Mouse (Mus musculus) forebrain, embryonic 11.5 days (tissue): ENCODE data around the gene Fbxo27. TPM values are rescaled to one million over a fixed set of nuclear protein-coding genes. Genes with fewer than 3 reads are reported as not detected.
A peak's percentile ranks its signal among the peaks of the same experiment; 100 is the strongest.

Source experiments
- ATAC-seq: fragments of 200-750 bp; cut with Nextera tagmentation; replicated peaks from 2 replicates; pipeline ENCODE4 v1.8.0; 2017; ENCODE audit warnings: moderate TSS enrichment; ENCODE audit not compliant: low FRiP score
- DNase-seq: peaks from one replicate; pipeline ENCODE4 v3.0.0-alpha.2; 2017; ENCODE audit warnings: low spot score
- H3K27ac ChIP-seq: fragments of 300-500 bp; sonication (generic); 2 replicates; pipeline ENCODE4 v1.5.1; 2014; ENCODE audit warnings: low read depth, low read length
- H3K27me3 ChIP-seq: fragments of 300-500 bp; sonication (generic); 2 replicates; pipeline ENCODE4 v1.6.1; 2014; ENCODE audit warnings: mild to moderate bottlenecking, low read length, mixed read lengths; ENCODE audit not compliant: control insufficient read depth, insufficient read depth
- H3K36me3 ChIP-seq: fragments of 300-500 bp; sonication (generic); 2 replicates; pipeline ENCODE4 v1.6.1; 2014; ENCODE audit warnings: mild to moderate bottlenecking, low read length, moderate library complexity, mixed read lengths; ENCODE audit not compliant: control insufficient read depth, insufficient read depth
- H3K4me1 ChIP-seq: fragments of 300-500 bp; sonication (generic); replicated peaks from 2 replicates; pipeline ENCODE4 v1.6.1; 2014; ENCODE audit warnings: low read length, mixed read lengths; ENCODE audit not compliant: control insufficient read depth, insufficient read depth
- H3K4me2 ChIP-seq: fragments of 300-500 bp; sonication (generic); 2 replicates; pipeline ENCODE4 v1.6.1; 2014; ENCODE audit warnings: low read depth, mild to moderate bottlenecking, low read length, moderate library complexity, mixed read lengths; ENCODE audit not compliant: severe bottlenecking
- H3K4me3 ChIP-seq: fragments of 300-500 bp; sonication (generic); 2 replicates; pipeline ENCODE4 v1.5.1; 2014; ENCODE audit warnings: low read depth, low read length
- H3K9ac ChIP-seq: fragments of 300-500 bp; sonication (generic); 2 replicates; pipeline ENCODE4 v1.6.1; 2014; ENCODE audit warnings: low read length
- H3K9me3 ChIP-seq: fragments of 300-500 bp; sonication (generic); 2 replicates; pipeline ENCODE4 v1.6.1; 2016; ENCODE audit warnings: low read length, mixed read lengths; ENCODE audit not compliant: control insufficient read depth
- WGBS: fragments of 180-500 bp; shearing (Covaris S2); extraction: QIAGEN DNeasy Blood & Tissue Kit; methylation state at CpG from one replicate; pipeline ENCODE4 v1.1.7; 2014; 5-methylcytosine and 5-hydroxymethylcytosine counted together
- polyA plus RNA-seq: library from polyadenylated mRNA; unstranded; fragments of >200 nt; fragmentation: Nextera tagmentation; extraction: Ambion mirVana; gene quantifications from 2 replicates; pipeline ENCODE4 v1.2.1, GENCODE M21; 2014

Gene Fbxo27
- polyA plus RNA-seq, 1 experiment from 2014 or later: 4.3 TPM

DNA sequence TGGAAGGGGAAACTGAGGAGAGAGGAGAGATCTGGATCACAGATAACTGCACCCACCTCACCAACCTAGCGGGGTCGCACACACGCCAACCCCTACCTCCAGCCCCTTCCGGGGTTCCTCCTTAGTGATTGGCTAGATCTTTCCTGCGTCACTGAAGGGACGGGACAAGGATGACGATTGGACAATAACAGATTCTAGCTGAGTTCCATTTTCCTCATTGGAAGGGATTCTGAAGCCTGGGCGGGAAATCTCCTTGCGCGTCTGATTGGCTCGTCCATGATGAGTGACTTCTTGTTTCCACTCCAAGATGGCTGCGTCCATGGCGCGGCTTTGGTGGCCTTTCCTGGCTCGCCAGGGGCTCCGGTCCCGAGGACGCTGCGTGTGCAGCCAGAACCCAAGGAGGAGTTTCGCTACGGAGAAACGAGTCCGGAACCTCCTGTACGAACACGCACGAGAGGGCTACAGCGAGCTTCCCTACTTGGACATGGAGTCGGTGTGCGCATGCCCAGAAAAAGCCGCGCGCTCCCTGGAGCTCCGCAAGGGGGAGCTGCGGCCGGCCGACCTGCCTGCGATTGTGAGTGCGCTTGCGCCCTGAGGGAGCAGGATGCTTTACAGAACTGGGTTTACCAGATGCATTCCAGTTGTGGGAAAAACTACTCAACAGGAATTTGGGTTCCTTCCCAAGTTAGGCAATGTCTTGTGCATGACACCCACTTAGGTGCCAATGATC lies 49.2 kb downstream of the Fbxo27 start, which contains the start of the genes Mrps12 and Sars2:
Gene Mrps12, minus strand, starts transcription at position 112 of the 730 bp plus-strand sequence.
Gene Sars2, plus strand, starts transcription at position 284 of the 730 bp plus-strand sequence.
- Histone ChIP-seq H3K9me3 (no peaks in the 10 kb centered on the region), H3K4me3 (peak within 1 kb of the TSS; percentile 58), H3K27ac (no peak within 1 kb of the TSS), H3K9ac (peak within 1 kb of the TSS; percentile 71), H3K27me3 (no peaks in the 10 kb centered on the region), H3K36me3 (no peaks in the 10 kb centered on the region; the same call in 1 of the 2 replicates), H3K4me2 (peak within 1 kb of the TSS; percentile 60), H3K4me1 (no peaks in the 10 kb centered on the region; the same call in 1 of the 2 replicates)
- peak; percentile 96 for DNase-seq
- ATAC-seq: peak; percentile 99
- WGBS: under 1% methylated on average over 39 of the region's 39 CpGs

Other genes starting within 250 kb of the Fbxo27 start
- gene Lrfn1, start 240.9 kb upstream of the Fbxo27 start, polyA plus RNA-seq: 6.1 and 8.2 TPM in 2 replicates
- not detected in 2 replicates for gene Ifnl2, start 182.4 kb upstream of the Fbxo27 start, polyA plus RNA-seq
- gene Ifnl3, start 170.0 kb upstream of the Fbxo27 start, polyA plus RNA-seq: not detected in 2 replicates
- gene Sycn, start 152.0 kb upstream of the Fbxo27 start, polyA plus RNA-seq: not detected in 2 replicates
- not detected in 2 replicates for gene Nccrp1, start 145.6 kb upstream of the Fbxo27 start, polyA plus RNA-seq
- gene Samd4b, start 94.7 kb upstream of the Fbxo27 start, polyA plus RNA-seq: 40.7 and 41.1 TPM in 2 replicates
- 50.7 and 56.2 TPM in 2 replicates for gene Pak4, start 94.7 kb upstream of the Fbxo27 start, polyA plus RNA-seq
- not detected in 2 replicates for gene Acp7, start 61.5 kb upstream of the Fbxo27 start, polyA plus RNA-seq
- 8.3 and 9.9 TPM in 2 replicates for gene Fbxo17, start 24.0 kb downstream of the Fbxo27 start, polyA plus RNA-seq
- gene Mrps12, start 49.0 kb downstream of the Fbxo27 start, polyA plus RNA-seq: 116 and 131 TPM in 2 replicates
- gene Sars2, start 49.1 kb downstream of the Fbxo27 start, polyA plus RNA-seq: 35.6 and 37.8 TPM in 2 replicates
- not detected in 2 replicates for gene Ccer2, start 63.3 kb downstream of the Fbxo27 start, polyA plus RNA-seq
- 63.5 and 70.2 TPM in 2 replicates for gene Sirt2, start 73.9 kb downstream of the Fbxo27 start, polyA plus RNA-seq
- 45.6 and 49.9 TPM in 2 replicates for gene Nfkbib, start 74.7 kb downstream of the Fbxo27 start, polyA plus RNA-seq
- 2.1 and 2.4 TPM in 2 replicates for gene Rinl, start 96.1 kb downstream of the Fbxo27 start, polyA plus RNA-seq
- gene Hnrnpl, start 115.7 kb downstream of the Fbxo27 start, polyA plus RNA-seq: 338 and 382 TPM in 2 replicates
- 70.6 and 74.0 TPM in 2 replicates for gene Ech1, start 132.4 kb downstream of the Fbxo27 start, polyA plus RNA-seq
- gene Lgals4, start 141.0 kb downstream of the Fbxo27 start, polyA plus RNA-seq: 1.1 and 1.7 TPM in 2 replicates
- gene Lgals7, start 171.0 kb downstream of the Fbxo27 start, polyA plus RNA-seq: 0.52 and 0.88 TPM in 2 replicates
- gene Capn12, start 188.6 kb downstream of the Fbxo27 start, polyA plus RNA-seq: 0.60 and 0.69 TPM in 2 replicates